Mouse (Mus musculus): Measurements from ENCODE around the gene Spire2.

Spire2 gene

DNA sequence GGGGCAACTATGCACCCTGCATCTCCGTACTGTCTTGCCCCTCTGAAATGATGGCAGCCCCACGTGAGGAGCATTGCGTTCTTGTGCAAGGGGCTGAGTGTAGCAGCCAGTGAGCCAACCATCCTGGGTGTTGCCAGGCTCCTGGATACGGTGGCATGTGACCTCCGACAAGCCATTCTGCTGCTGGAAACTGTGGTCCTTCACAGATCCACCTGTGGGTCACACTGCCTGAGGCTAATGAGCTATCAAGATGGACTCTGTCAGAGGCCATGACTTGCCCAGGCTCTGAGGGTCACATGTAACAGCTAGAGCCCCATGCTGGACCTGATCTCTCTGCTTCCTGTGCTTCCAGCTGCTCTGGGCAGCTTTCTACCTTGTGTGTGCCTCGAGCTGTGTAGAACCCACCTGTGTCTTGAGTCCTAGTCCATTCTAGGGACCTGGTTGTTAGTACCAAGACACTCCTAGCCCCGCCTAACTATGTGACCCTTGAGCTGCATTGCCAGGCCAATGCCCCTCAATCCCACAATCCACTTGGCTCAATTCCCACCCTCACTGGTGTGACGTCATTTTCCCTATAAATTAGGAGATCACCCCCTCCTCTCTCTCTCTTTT is 84.5 kb downstream of the Spire2 start:
- no peak for DNase-seq (ENCODE audit: low spot score)
